Mouse (Mus musculus) kidney, adult 18-20 months (tissue): ENCODE results near the gene Gltpd2.
"Not testable (repeated sequence)": the region's sequence is repeated elsewhere in the genome, so short reads cannot be mapped to it uniquely, and the experiment has no call there.

Experiments
- DNase-seq: peaks from one replicate; pipeline ENCODE4 v3.0.0; 2021

Gene Gltpd2

GRCm38 (mm10) chr11:70518436-70518835 is 560 bp upstream of the Gltpd2 start:
- no peak for DNase-seq

- DNase-seq = peak; percentile 52
These were observed 1.3 kb downstream of the Gltpd2 start for GRCm38 (mm10) chr11:70520178-70520769.

GRCm38 (mm10) chr11:70523306-70523989 is 4.5 kb downstream of the Gltpd2 start:
- DNase-seq = not testable (repeated sequence)

GRCm38 (mm10) chr11:70524782-70525181 is 5.8 kb downstream of the Gltpd2 start:
- no peak for DNase-seq

- peak; percentile 90 for DNase-seq
These were observed 6.2 kb downstream of the Gltpd2 start, which contains the start of gene Psmb6 for GRCm38 (mm10) chr11:70525184-70525678. Psmb6 (plus strand) TSS chr11:70525367.

- no peak for DNase-seq
These were observed 6.7 kb downstream of the Gltpd2 start for GRCm38 (mm10) chr11:70525726-70526125.

GRCm38 (mm10) chr11:70526211-70526610 is 7.2 kb downstream of the Gltpd2 start:
- no peak for DNase-seq

GRCm38 (mm10) chr11:70528610-70529009 is 9.6 kb downstream of the Gltpd2 start:
- DNase-seq = no peak

GRCm38 (mm10) chr11:70531065-70531464 is 12.1 kb downstream of the Gltpd2 start:
- not testable (repeated sequence) for DNase-seq

- no peak for DNase-seq
These were observed 13.8 kb downstream of the Gltpd2 start, which contains the start of gene Gm40193 for GRCm38 (mm10) chr11:70532839-70533238. Gm40193 (minus strand) TSS chr11:70532939.

GRCm38 (mm10) chr11:70539423-70539822 is 20.4 kb downstream of the Gltpd2 start:
- no peak for DNase-seq

GRCm38 (mm10) chr11:70539877-70540587 is 21.0 kb downstream of the Gltpd2 start, which contains the start of gene Pld2:
Pld2 (plus strand) TSS chr11:70540064.
- DNase-seq = peak; percentile 87

- no peak for DNase-seq
These were observed 21.9 kb downstream of the Gltpd2 start for GRCm38 (mm10) chr11:70540928-70541327.

GRCm38 (mm10) chr11:70541415-70541814 is 22.4 kb downstream of the Gltpd2 start:
- no peak for DNase-seq

GRCm38 (mm10) chr11:70544496-70544895 is 25.5 kb downstream of the Gltpd2 start:
- DNase-seq = no peak

GRCm38 (mm10) chr11:70551526-70551925 is 32.5 kb downstream of the Gltpd2 start:
- no peak for DNase-seq

- no peak for DNase-seq
These were observed 34.9 kb downstream of the Gltpd2 start for GRCm38 (mm10) chr11:70553940-70554339.

- DNase-seq = no peak
These were observed 38.5 kb downstream of the Gltpd2 start for GRCm38 (mm10) chr11:70557545-70557944.

GRCm38 (mm10) chr11:70561937-70562286 is 42.9 kb downstream of the Gltpd2 start:
- no peak for DNase-seq

GRCm38 (mm10) chr11:70562287-70562994 is 43.4 kb downstream of the Gltpd2 start, which contains the start of gene Mink1:
Mink1 (plus strand) TSS chr11:70562881.
- DNase-seq = peak; percentile 87

- DNase-seq = no peak
These were observed 44.0 kb downstream of the Gltpd2 start for GRCm38 (mm10) chr11:70562995-70563469.

- peak; percentile 69 for DNase-seq
These were observed 44.7 kb downstream of the Gltpd2 start for GRCm38 (mm10) chr11:70563470-70564275.
